Mouse (Mus musculus): ENCODE measurements around the gene Flvcr1. TPM values are rescaled to one million over a fixed set of nuclear protein-coding genes. Genes with fewer than 3 reads are reported as not detected.

Gene Flvcr1
- polyA plus RNA-seq, 1 experiment: 7.0 TPM

GRCm38 (mm10) chr1:191070259-191070658 is 44.3 kb upstream of the Flvcr1 start:
- no peak for TF ChIP-seq CTCF (IDR thresholded peaks at IDR 0.05; ENCODE audit: control insufficient read depth, insufficient read depth, insufficient read length)
- TF ChIP-seq FOSL1 (IDR thresholded peaks at IDR 0.05; ENCODE audit: insufficient read depth, low read length, poor library complexity, severe bottlenecking): no peak
- no peak for TF ChIP-seq MAX (IDR thresholded peaks at IDR 0.05)
- TF ChIP-seq MYOG (IDR thresholded peaks at IDR 0.05; ENCODE audit: control insufficient read depth, extremely low read depth, insufficient read length): no peak
- no peak for TF ChIP-seq MYOD1 (IDR thresholded peaks at IDR 0.05; ENCODE audit: control insufficient read depth, insufficient read length, low read depth)
- TF ChIP-seq USF1 (IDR thresholded peaks at IDR 0.05; ENCODE audit: low read depth): no peak
- no peak for TF ChIP-seq CEBPB (IDR thresholded peaks at IDR 0.05; ENCODE audit: low read depth)
- Histone ChIP-seq H3K36me3 (ENCODE audit: control insufficient read depth, insufficient read depth) (peaks cover 87% of the 10 kb centered on the region), H3K79me3 (ENCODE audit: low read depth) (peaks cover 26% of the 10 kb centered on the region), H3K4me3 (ENCODE audit: insufficient read depth, poor library complexity, severe bottlenecking) (no peak overlapping the region), H3ac (ENCODE audit: control insufficient read depth, insufficient read length, low read depth) (no peak overlapping the region), H3K79me2 (ENCODE audit: control insufficient read depth, insufficient read depth) (peaks cover 49% of the 10 kb centered on the region), H3K27me3 (ENCODE audit: control insufficient read depth, insufficient read depth, insufficient read length) (no peaks in the 10 kb centered on the region)

GRCm38 (mm10) chr1:191068377-191068776 is 42.4 kb upstream of the Flvcr1 start:
- Histone ChIP-seq H3K79me2 (ENCODE audit: control insufficient read depth, insufficient read depth) (peaks cover 68% of the 10 kb centered on the region), H3K36me3 (ENCODE audit: control insufficient read depth, insufficient read depth) (peaks cover 77% of the 10 kb centered on the region), H3K4me3 (ENCODE audit: insufficient read depth, poor library complexity, severe bottlenecking) (no peak overlapping the region), H3K27me3 (ENCODE audit: control insufficient read depth, insufficient read depth, insufficient read length) (no peaks in the 10 kb centered on the region), H3ac (ENCODE audit: control insufficient read depth, insufficient read length, low read depth) (no peak overlapping the region), H3K79me3 (ENCODE audit: low read depth) (peaks cover 44% of the 10 kb centered on the region)
- TF ChIP-seq FOSL1 (IDR thresholded peaks at IDR 0.05; ENCODE audit: insufficient read depth, low read length, poor library complexity, severe bottlenecking) (no peak), MYOD1 (IDR thresholded peaks at IDR 0.05; ENCODE audit: control insufficient read depth, insufficient read length, low read depth) (no peak), CEBPB (IDR thresholded peaks at IDR 0.05; ENCODE audit: low read depth) (no peak), CTCF (IDR thresholded peaks at IDR 0.05; ENCODE audit: control insufficient read depth, insufficient read depth, insufficient read length) (no peak), USF1 (IDR thresholded peaks at IDR 0.05; ENCODE audit: low read depth) (no peak), MAX (IDR thresholded peaks at IDR 0.05) (no peak), MYOG (IDR thresholded peaks at IDR 0.05; ENCODE audit: control insufficient read depth, extremely low read depth, insufficient read length) (no peak)

GRCm38 (mm10) chr1:191065188-191065587 is 39.2 kb upstream of the Flvcr1 start:
- H3K27me3 ChIP-seq (ENCODE audit: control insufficient read depth, insufficient read depth, insufficient read length): no peaks in the 10 kb centered on the region
- H3K4me3 ChIP-seq (ENCODE audit: insufficient read depth, poor library complexity, severe bottlenecking): no peak overlapping the region
- TF ChIP-seq CTCF (IDR thresholded peaks at IDR 0.05; ENCODE audit: control insufficient read depth, insufficient read depth, insufficient read length) (no peak), MAX (IDR thresholded peaks at IDR 0.05) (no peak), MYOD1 (IDR thresholded peaks at IDR 0.05; ENCODE audit: control insufficient read depth, insufficient read length, low read depth) (no peak), USF1 (IDR thresholded peaks at IDR 0.05; ENCODE audit: low read depth) (no peak), MYOG (IDR thresholded peaks at IDR 0.05; ENCODE audit: control insufficient read depth, extremely low read depth, insufficient read length) (no peak), CEBPB (IDR thresholded peaks at IDR 0.05; ENCODE audit: low read depth) (no peak), FOSL1 (IDR thresholded peaks at IDR 0.05; ENCODE audit: insufficient read depth, low read length, poor library complexity, severe bottlenecking) (no peak)
- H3K79me2 ChIP-seq (ENCODE audit: control insufficient read depth, insufficient read depth): peaks cover 68% of the 10 kb centered on the region
- H3ac ChIP-seq (ENCODE audit: control insufficient read depth, insufficient read length, low read depth): no peak overlapping the region
- H3K36me3 ChIP-seq (ENCODE audit: control insufficient read depth, insufficient read depth): peaks cover 47% of the 10 kb centered on the region
- peaks cover 45% of the 10 kb centered on the region for H3K79me3 ChIP-seq (ENCODE audit: low read depth)

GRCm38 (mm10) chr1:191064535-191064934 is 38.6 kb upstream of the Flvcr1 start:
- Histone ChIP-seq H3ac (ENCODE audit: control insufficient read depth, insufficient read length, low read depth) (no peak overlapping the region), H3K4me3 (ENCODE audit: insufficient read depth, poor library complexity, severe bottlenecking) (no peak overlapping the region), H3K27me3 (ENCODE audit: control insufficient read depth, insufficient read depth, insufficient read length) (no peaks in the 10 kb centered on the region), H3K79me2 (ENCODE audit: control insufficient read depth, insufficient read depth) (peaks cover 68% of the 10 kb centered on the region), H3K36me3 (ENCODE audit: control insufficient read depth, insufficient read depth) (peaks cover 41% of the 10 kb centered on the region), H3K79me3 (ENCODE audit: low read depth) (peaks cover 45% of the 10 kb centered on the region)
- TF ChIP-seq MYOD1 (IDR thresholded peaks at IDR 0.05; ENCODE audit: control insufficient read depth, insufficient read length, low read depth) (no peak), FOSL1 (IDR thresholded peaks at IDR 0.05; ENCODE audit: insufficient read depth, low read length, poor library complexity, severe bottlenecking) (no peak)

GRCm38 (mm10) chr1:191063700-191064099 is 37.7 kb upstream of the Flvcr1 start:
- Histone ChIP-seq H3ac (ENCODE audit: control insufficient read depth, insufficient read length, low read depth) (peak overlapping the region; percentile 92), H3K36me3 (ENCODE audit: control insufficient read depth, insufficient read depth) (peaks cover 34% of the 10 kb centered on the region), H3K27me3 (ENCODE audit: control insufficient read depth, insufficient read depth, insufficient read length) (no peaks in the 10 kb centered on the region), H3K79me3 (ENCODE audit: low read depth) (peaks cover 43% of the 10 kb centered on the region), H3K79me2 (ENCODE audit: control insufficient read depth, insufficient read depth) (peaks cover 60% of the 10 kb centered on the region), H3K4me3 (ENCODE audit: insufficient read depth, poor library complexity, severe bottlenecking) (peak overlapping the region; percentile 84)
- no peak for TF ChIP-seq MAX (IDR thresholded peaks at IDR 0.05)
- TF ChIP-seq FOSL1 (IDR thresholded peaks at IDR 0.05; ENCODE audit: insufficient read depth, low read length, poor library complexity, severe bottlenecking): no peak
- TF ChIP-seq USF1 (IDR thresholded peaks at IDR 0.05; ENCODE audit: low read depth): no peak
- TF ChIP-seq CEBPB (IDR thresholded peaks at IDR 0.05; ENCODE audit: low read depth): no peak
- TF ChIP-seq CTCF (IDR thresholded peaks at IDR 0.05; ENCODE audit: control insufficient read depth, insufficient read depth, insufficient read length): no peak
- no peak for TF ChIP-seq MYOG (IDR thresholded peaks at IDR 0.05; ENCODE audit: control insufficient read depth, extremely low read depth, insufficient read length)
- TF ChIP-seq MYOD1 (IDR thresholded peaks at IDR 0.05; ENCODE audit: control insufficient read depth, insufficient read length, low read depth): no peak
